8 mouse cellular contexts compared by ENCODE assay signal in the genomic region with DNA sequence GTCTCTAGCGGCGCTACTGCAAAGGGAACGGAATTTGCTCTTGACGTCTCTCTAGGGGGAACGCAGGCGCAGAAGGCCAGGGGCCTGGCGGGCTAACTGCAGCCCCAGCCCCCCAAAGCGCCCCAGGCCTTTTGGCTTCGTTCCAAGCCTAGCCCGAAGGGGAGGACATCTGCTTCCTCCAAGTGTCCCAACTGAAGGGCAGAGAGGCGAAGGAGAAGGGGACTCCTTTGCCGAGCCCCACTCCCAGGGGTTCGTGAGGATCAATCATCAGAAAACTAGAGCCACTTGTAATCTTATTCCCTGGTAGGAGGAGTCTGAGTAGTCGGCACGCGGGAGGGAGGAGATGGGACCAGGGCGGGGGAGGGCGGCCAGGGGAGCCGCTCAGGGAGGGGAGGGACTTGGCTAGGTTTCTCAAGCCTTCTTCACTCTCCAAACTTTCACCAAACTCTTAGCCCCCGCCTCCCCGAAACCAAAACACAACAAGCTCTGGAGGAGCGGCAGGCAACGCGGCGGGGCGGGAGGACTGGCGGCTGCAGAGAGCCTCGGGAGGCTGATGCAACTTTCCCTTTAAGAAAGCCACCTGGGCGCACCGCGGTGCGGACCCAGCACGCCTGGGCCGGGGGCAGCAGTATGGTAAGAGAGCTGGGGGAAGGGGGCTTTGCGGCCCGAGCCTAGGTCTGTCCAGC. TPM values are rescaled to one million over a fixed set of nuclear protein-coding genes. Genes with fewer than 3 reads are reported as not detected.
DNase-seq lines count a peak whose midpoint lies in the region; ATAC-seq lines count a peak whose summit lies in the region.

No protein-coding gene starts in this region.

- peak; percentile 44 to 48 for ATAC-seq in hematopoietic stem cell, adult 5-6 weeks (replicated peaks in 1 of 2; ENCODE audit: insufficient read depth in 1 of 2, low FRiP score in 2 of 2, low TSS enrichment in 1 of 2, low read depth in 1 of 2, poor library complexity in 2 of 2, severe bottlenecking in 2 of 2)

- peak; percentile 28 for DNase-seq in T-cell, adult 2 months (ENCODE audit: low spot score)
- DNase-seq in cerebellum, adult 9-11 months: peak; percentile 71
- peak; percentile 82 for DNase-seq in forelimb bud, embryonic 11.5 days (ENCODE audit: low read depth, low spot score)
- peak; percentile 46 to 52 for DNase-seq in layer of hippocampus, postnatal 36 days
- peak; percentile 83 to 87 for DNase-seq in lung, postnatal 4 days
- DNase-seq in right cerebral cortex, postnatal 10 days (ENCODE audit: low spot score in 2 of 2): peak; percentile 76 to 79
- DNase-seq in urinary bladder, postnatal 4 days (ENCODE audit: low spot score in 2 of 2): peak; percentile 69 to 78

RNA-seq across cellular contexts. Expression of a gene that starts 0.7 kb away (rescaled TPM):
- 1.6 and 8.0 TPM in 2 replicates for total RNA-seq in hematopoietic stem cell, adult 5-6 weeks (2017)
- 10 to 100 TPM; 34.7 to 38.8 TPM for total RNA-seq in layer of hippocampus, postnatal 36 days (2021)

RNA-seq across cellular contexts. Expression of a gene that starts 37.4 kb away (rescaled TPM):
- total RNA-seq in hematopoietic stem cell, adult 5-6 weeks (2017): 0.25 TPM in 1 of 2 replicates, not detected in the other
- 1 to 10 TPM in 1 of 2 experiments, under 1 TPM in 1; 0.52 to 1.5 TPM for total RNA-seq in layer of hippocampus, postnatal 36 days (2021)

RNA-seq across cellular contexts. Expression of a gene that starts 48.3 kb away (rescaled TPM):
- total RNA-seq in hematopoietic stem cell, adult 5-6 weeks (2017): not detected in 2 replicates
- 10 to 100 TPM; 65.9 to 67.0 TPM for total RNA-seq in layer of hippocampus, postnatal 36 days (2021)

RNA-seq across cellular contexts. Expression of a gene that starts 52.1 kb away (rescaled TPM):
- total RNA-seq in hematopoietic stem cell, adult 5-6 weeks (2017): 65.8 and 93.7 TPM in 2 replicates
- 100 to 1,000 TPM; 418 to 429 TPM for total RNA-seq in layer of hippocampus, postnatal 36 days (2021)

RNA-seq across cellular contexts. Expression of a gene that starts 56.8 kb away (rescaled TPM):
- total RNA-seq in hematopoietic stem cell, adult 5-6 weeks (2017): 6.0 and 9.8 TPM in 2 replicates
- total RNA-seq in layer of hippocampus, postnatal 36 days (2021): 10 to 100 TPM; 10.9 to 11.5 TPM

Comparison
In these comparisons a context has a peak if more than half of its experiments do, and no peak if none do; other contexts are left out.
1. Peak in every context shown above with its lines: DNase-seq and ATAC-seq.
2. DNase-seq: peak in every context shown above with its lines; median percentile 85 in lung, postnatal 4 days; 82 in forelimb bud, embryonic 11.5 days; 78 in right cerebral cortex, postnatal 10 days; 74 in urinary bladder, postnatal 4 days; 71 in cerebellum, adult 9-11 months; 49 in layer of hippocampus, postnatal 36 days; 28 in T-cell, adult 2 months.
3. RNA of a gene that starts 48.3 kb away (total RNA-seq): 65.9 to 67.0 TPM in layer of hippocampus, postnatal 36 days; not detected in hematopoietic stem cell, adult 5-6 weeks; every median in the first group is over 10 times any median in the second.